Mouse (Mus musculus) hematopoietic stem cell, adult 5-6 weeks (primary cell): ENCODE measurements around the gene Zfp629. TPM values are rescaled to one million over a fixed set of nuclear protein-coding genes. Genes with fewer than 3 reads are reported as not detected.
"Not testable (repeated sequence)": the region's sequence is repeated elsewhere in the genome, so short reads cannot be mapped to it uniquely, and the experiment has no call there.

Source experiments
- ATAC-seq, 2 experiments: fragments of 125-278 bp in 1 of 2; replicated peaks in 1 of 2; 2 replicates each; pipeline ENCODE4 v1.8.0; 2016 to 2017; ENCODE audit warnings: inconsistent platforms in 2 of 2, mild to moderate bottlenecking in 2 of 2, moderate number of reproducible peaks in 2 of 2, low read depth in 1 of 2, moderate TSS enrichment in 1 of 2; ENCODE audit not compliant: low FRiP score in 2 of 2, poor library complexity in 2 of 2, severe bottlenecking in 2 of 2, insufficient read depth in 1 of 2, low TSS enrichment in 1 of 2
- total RNA-seq: library from RNA; stranded (forward); fragments of 172-1452, 232-1000 nt; gene quantifications from 2 replicates; pipeline ENCODE4 v1.2.3, GENCODE M21; 2017

Zfp629 gene
- total RNA-seq, 1 experiment from 2014 or later = 16.8 TPM

DNA sequence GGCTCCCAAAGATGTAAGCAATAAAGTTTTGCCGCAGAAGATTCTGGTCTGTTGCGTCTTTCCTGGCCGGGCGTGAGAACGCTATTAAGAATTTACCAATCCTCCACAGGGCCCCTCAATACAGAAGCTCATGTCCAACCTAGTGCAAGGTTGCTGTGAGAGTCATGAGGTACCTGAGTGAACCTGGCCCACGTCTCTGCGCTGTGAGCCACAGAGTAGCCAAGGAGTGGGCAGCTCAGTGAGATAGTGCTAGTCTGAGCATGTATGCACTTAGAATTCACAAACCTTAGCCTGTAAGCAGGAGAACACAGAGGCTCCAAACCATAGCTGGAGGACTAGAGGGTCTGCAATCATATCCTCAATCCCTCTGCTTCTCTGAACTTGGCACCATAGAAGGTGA is 10.4 kb upstream of the Zfp629 start:
- ATAC-seq = no peak

DNA sequence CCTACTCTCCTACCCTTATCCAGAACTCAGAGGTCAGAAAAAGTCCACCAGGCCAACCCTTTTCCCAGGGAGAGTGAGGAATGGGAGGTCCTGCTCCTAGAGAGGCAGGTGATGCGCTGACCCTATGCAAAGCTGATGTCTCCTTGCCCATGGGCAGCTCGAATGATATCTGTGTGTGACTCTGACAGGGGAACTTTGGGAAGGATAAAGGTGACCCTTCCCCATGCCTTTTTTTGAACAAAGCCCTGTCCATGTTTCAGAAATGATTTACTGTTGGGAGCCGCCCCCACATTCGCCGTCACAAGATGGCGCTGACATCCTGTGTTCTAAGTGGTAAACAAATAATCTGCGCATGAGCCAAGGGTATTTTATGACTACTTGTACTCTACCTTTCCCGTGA is 2.8 kb upstream of the Zfp629 start:
- ATAC-seq = not testable (repeated sequence)

DNA sequence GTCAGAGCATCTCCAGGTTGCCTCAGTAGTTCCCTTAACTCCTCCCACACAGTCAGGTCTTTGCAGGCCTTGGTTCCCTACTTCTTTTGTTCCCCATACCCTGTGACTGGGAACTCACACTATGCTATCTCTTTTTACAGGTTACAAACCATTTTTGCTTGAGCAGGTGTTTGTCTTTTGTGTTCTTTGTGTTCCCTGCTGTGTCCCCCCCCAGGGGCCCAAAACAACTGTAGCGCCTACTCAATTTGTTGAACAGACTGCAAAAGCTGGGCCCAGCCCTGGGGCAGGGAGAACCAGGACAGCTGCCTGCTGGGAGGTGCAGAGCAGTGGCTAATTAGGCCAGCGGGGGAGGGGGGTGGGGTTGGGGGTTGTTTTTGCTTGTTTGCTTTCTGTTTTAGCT is 2.4 kb upstream of the Zfp629 start:
- no peak for ATAC-seq

GRCm38 (mm10) chr7:127616881-127617280 is 1.3 kb upstream of the Zfp629 start:
- no peak for ATAC-seq

DNA sequence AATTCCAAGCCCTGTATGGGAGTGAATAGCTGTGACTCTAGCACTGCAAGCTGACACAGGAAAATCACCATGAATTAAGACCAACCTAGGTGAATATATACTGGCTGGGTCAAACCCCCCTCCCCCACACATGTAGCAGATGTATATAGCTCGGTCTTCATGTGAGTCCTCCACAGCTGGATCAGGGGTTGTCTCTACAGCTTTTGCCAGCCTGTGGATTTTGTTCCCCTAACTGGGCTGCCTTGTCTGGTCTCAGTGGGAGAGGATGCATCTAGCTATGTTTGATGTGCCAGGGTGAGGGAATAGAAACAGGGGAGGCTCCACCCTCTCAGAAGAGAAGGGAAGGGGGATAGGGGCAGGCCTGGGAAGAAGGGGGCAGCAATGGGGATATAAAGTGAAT is 739 bp upstream of the Zfp629 start:
- no peak for ATAC-seq

- peak; percentile 30 to 40; a peak in 1 of 4 replicates for ATAC-seq
Measured at GRCm38 (mm10) chr7:127614511-127614890, 1.1 kb downstream of the Zfp629 start.

GRCm38 (mm10) chr7:127614091-127614490 is 1.5 kb downstream of the Zfp629 start:
- no peak for ATAC-seq

- no peak for ATAC-seq
Measured at GRCm38 (mm10) chr7:127613501-127613900, 2.1 kb downstream of the Zfp629 start.

DNA sequence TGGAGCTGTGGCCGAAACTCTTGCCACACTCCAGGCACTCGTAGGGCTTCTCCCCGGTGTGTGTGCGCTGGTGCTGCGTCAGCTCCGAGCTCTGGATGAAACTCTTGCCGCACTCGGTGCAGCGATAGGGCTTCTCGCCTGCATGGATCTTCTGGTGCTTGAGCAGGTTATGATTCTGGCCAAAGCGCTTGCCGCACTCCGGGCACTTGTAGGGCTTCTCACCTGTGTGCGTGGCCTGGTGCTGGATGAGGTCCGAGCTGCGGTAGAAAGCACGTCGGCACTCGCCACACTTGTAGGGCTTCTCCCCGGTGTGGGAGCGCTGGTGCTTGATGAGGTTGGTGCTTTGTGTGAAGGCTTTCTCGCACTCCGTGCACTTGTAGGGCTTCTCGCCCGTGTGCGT is 4.0 kb downstream of the Zfp629 start:
- no peak for ATAC-seq

DNA sequence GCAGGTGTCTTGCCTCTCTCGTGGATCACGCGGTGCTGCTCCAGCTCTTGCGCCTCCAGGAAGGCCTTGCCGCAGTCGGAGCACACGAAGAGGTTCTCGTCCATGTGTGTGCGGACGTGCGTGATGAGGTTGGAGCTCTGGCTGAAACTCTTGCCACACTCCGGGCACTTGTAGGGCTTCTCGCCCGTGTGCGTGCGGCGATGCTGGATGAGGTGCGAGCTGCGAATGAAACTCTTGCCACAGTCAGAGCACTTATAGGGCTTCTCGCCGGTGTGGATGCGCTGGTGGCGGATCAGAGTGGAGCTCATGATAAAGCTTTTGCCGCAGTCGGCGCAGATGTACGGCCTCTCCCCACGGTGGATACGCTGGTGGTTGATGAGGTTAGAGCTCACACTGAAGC is 4.6 kb downstream of the Zfp629 start:
- no peak for ATAC-seq

DNA sequence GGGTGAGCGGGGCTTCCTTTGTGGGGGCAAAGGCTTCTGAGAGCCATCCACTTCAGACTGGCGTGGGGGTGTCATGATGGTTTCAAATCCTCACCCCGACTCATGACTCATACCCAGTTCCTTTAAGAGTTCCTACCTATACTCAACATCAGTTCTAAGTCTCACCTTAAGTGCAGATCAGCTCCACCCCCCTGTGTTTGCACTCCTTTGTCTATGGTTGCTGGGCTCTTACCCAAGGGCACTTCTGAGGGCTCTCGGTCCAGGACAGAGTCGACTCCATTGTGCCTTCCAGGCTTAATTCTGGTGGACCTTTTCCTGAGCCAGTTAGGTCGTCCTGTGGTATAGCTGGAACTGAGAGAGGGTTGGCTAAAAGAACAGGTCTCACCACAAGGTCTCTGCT is 8.4 kb downstream of the Zfp629 start:
- no peak for ATAC-seq

- no peak for ATAC-seq
Measured at GRCm38 (mm10) chr7:127604256-127604655, 11.3 kb downstream of the Zfp629 start.

GRCm38 (mm10) chr7:127602903-127603302 is 12.7 kb downstream of the Zfp629 start:
- no peak for ATAC-seq

DNA sequence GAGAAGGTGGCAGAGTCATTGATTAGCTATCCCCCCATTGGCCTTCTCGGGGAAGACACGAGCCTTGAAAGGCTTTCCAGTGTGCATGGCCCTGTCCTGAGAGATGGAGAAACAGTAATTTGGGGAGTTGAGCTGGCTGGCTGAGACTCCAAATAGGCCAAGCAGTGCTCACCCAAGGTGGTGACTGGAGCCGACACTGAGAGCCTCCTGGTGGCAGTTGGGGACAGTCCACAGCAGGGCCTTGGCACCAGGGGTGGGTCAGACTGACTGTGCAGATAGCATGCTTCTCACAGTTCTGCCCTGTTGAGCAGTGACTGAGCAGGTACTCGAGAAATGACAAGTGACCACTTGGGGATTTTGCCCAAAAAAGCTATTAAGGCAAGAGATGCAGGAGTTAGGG is 13.9 kb downstream of the Zfp629 start:
- no peak for ATAC-seq

DNA sequence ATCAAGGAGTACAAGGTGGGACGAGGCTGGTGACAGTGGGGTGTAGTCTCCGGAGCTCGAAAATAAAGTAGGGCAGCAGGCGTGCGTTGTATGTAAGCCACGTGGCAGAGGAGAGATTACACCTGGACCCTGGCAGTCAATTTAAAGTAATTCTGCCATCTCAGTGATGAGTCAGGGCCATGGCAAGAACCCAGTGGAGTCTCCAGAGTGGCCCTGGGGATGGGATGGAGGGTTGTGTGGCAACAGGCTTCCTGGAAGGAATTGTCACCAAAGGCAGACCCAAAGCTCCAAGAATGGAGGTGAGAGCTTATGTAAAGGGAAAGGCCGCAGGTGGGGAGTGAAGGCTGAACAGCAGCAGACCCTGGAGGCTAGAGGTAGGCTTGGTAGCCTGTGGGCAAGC is 15.0 kb downstream of the Zfp629 start:
- ATAC-seq = no peak

DNA sequence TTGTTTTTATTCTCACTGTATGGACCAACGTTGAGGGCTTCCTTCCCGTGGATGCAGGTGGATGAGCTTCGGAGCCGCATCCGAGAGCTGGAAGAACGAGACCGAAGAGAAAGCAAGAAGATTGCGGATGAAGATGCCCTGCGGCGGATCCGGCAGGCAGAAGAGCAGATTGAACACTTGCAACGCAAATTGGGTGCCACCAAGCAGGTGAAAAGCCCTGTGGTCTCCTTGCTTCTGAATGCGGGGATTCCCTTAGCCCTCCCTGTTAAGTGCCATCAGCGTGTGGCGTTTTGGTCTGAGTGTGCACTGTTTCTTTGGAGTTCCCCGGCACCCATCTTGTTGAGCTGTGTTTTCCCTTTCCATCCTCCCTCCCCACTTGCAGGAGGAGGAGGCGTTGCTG is 18.9 kb downstream of the Zfp629 start:
- no peak for ATAC-seq

DNA sequence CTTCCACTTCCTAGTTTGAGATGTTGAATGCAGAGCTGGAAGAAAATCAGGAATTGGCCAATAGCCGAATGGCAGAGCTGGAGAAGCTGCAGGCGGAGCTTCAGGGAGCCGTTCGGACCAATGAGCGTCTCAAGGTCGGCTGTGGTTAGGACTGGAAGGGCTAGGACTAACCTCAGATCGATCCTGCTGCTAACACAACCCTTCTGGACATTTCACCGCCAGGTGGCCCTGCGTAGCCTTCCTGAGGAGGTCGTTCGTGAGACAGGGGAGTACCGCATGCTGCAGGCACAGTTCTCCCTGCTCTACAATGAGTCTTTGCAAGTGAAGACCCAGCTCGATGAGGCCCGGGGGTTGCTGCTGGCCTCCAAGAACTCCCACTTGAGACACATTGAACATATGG is 23.0 kb downstream of the Zfp629 start:
- ATAC-seq = no peak

DNA sequence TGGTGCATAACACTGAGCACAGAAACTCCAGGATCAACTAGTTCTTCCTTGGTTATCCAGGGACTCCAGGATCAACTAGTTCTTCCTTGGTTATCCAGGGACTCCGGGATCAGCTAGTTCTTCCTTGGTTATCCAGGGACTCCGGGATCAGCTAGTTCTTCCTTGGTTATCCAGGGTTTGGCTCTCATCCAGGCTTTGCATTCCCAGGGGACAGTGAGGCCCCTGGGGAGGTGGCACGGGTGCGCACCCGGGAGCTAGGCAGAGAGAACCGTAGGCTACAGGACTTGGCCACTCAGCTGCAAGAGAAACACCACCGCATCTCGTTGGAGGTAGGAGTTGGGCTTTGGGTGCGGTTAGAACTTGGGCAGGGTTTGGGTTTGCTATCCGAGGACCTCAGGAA is 24.5 kb downstream of the Zfp629 start:
- no peak for ATAC-seq

DNA sequence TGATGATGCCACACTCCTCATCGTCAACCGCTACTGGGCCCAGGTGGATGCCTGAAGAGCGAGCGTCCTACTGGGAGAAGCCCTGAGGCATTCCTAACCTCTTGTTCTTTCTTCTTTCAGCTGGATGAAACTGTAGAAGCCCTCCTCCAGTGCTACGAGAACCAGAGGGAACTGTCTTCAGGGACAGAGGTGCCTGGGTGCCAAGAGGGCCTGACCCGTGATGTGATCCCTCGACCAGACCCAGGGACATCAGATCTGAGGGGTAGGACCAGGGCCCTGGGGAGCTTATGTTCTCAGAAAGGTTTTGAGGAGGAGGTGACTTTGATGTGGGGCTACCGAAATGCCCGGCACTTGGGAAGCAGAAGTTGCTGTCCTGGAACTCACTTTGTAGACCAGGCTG is 26.0 kb downstream of the Zfp629 start:
- ATAC-seq = no peak

- ATAC-seq = no peak
Measured at GRCm38 (mm10) chr7:127588901-127589300, 26.7 kb downstream of the Zfp629 start.
